Mouse (Mus musculus): ENCODE measurements around the gene Taok1.
"Not testable (repeated sequence)": the region's sequence is repeated elsewhere in the genome, so short reads cannot be mapped to it uniquely, and the experiment has no call there.

Gene Taok1

GRCm38 (mm10) chr11:77585201-77585600, 22.4 kb downstream of the Taok1 start:
- in situ Hi-C loops (cut with MboI, MseI): no loop called here

DNA sequence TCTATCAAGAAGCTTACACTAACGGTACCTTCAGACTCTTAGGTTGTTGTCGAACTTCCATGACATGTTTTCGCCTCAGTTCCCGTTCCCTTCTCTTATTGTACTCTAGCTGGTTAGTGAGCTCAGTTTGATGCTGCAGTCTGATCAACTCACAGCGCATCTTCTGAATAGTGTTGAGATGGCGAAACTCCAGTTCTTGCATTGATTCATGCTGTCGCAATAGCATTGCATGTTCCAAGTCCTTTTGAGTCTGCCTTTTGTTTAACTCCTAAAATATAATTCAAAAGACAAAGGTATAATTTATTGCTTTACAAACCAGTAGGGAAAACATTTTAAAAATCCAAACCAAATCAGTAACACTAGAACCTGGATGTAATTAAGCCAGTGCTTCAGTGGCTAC, 62.4 kb downstream of the Taok1 start:
- in situ Hi-C loops (cut with MboI, MseI): no loop called here

GRCm38 (mm10) chr11:77532202-77532846, 75.3 kb downstream of the Taok1 start:
- in situ Hi-C loops (cut with MboI, MseI): no loop called here

DNA sequence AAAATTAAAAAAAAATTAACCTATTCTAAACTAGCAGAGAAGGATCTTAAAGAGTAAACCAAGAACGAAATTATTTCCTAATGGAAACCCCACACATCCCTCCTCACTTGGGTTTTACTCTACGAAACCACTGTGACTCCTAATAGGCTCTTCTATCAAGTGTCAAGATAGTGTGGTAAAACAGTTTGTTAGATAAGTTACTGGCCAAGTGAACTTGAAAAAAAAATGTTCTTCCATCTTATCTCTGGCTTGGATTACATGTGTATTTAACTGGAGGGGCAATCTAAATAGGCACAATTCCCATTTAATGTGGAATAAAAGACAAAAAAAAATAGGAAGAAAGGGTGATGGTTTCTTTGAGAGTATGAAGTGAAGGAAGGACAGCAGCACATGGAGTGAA, 76.8 kb downstream of the Taok1 start:
- in situ Hi-C loops (cut with MboI, MseI): no loop called here

DNA sequence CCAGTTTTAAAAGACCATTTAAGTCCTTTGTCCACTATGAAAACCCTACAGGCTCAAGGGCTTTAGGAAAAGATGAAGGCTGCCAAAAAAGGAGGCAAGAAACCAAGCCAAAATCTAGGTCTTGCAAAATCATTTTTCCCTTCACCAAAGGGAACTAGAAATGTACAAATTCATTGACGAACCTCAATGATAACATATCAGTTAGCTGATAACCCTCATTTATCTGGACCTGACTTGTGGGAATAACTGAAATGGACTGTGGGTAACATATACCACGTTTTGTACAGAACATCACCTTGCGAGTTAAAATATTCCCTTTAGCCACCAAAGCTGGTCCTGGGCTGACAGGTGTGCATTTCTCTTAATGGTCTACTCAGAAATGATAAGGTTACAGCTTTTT, 78.0 kb downstream of the Taok1 start:
- in situ Hi-C loops (cut with MboI, MseI): no loop called here

DNA sequence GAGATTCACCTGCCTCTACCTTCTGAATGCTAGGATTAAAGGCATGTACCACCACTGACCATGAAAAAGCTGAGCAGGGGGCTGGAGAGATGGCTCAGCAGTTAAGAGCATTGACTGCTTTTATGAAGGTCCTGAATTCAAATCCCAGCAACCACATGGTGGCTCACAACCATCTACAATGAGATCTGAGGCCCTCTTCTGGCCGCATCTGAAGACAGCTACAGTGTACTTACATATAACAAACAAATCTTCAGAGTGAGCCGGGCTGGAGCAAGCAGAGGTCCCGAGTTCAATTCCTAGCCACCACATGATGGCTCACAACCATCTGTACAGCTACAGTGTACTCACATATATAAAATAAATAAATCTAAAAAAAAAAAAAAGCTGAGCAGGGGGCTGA, 79.2 kb downstream of the Taok1 start:
- in situ Hi-C loops (cut with MboI, MseI): not testable (repeated sequence)

DNA sequence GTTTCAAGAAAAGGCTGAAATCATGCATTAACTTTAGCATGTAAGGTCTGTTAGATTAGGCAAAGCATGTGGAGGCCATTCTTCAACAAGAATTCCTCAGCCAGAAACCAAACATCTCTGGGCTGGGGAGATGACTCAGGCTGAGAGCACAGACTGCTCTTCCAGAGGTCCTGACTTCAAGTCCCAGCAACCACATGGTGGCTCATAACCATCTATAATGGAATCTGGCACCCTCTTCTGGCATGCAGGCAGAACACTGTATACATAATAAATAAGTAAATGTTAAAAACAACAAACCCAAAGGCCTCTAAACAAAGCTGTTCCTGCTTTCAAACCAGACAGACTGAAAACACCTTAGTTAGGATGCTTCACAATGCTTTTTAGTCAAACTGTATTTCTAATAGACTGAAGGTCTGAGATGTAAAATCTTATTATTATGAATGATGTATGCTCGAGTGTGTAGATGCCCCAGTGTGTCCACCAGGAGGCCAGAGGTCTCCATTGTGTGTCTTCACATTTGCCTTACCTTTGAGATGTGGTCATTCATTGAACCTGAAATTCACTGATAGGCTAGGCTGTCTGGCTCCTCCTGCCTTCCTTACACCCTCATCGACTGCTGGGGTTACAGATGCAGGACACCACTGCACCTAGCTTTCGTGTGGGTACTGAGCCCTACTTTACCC, 81.7 kb downstream of the Taok1 start:
- in situ Hi-C loops (cut with MboI, MseI): no loop called here

DNA sequence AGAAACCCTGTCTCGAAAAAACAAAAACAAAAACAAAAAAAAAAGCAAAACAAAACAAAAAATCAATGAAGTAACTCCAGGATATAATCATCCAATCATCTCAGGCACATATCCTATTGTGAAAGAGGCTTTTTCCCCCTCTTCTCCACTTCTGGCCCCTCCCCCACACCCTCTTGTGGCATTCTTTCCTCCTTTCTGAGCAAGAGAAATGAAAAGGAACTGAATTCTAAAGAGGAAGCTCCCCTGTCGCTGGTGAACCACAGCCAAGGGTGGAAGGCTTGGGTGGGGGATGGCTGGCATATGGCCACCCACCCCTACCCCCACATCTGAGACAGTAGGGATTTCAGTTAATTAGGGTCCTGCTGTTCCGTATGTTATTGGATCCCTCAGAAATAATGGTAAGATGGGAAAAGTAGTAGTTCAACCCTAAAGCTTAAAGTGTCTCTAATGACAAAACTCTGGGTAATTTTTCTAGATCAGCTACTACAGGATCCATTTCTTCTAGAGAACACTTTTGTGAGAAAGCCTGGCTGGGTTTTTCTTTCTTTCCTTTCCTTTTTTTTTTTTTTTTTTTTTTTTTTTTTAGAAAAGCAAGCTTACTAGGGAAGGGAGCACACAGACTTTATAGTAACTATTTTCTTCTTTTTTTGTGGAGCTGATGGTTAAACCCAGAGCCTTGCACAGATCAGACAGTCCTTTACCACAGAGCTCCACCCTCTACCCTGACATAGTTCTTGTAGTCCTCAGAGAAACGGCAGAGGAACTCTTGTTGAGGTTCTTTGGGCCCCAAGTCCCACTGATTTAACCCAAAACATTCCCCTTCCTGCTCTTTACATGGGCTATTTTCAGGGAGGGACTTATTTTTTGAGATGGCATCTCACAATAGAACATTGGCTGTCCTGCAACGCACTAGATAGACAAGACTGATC, 86.8 kb downstream of the Taok1 start:
- in situ Hi-C loops (cut with MboI, MseI): loop anchor here (5.0 kb wide), 1 partner anchor 91 kb away; no protein-coding TSS in a partner anchor

- in situ Hi-C loops (cut with MboI, MseI): no loop called here
These were observed 88.6 kb downstream of the Taok1 start, which contains the start of gene Gm10392 for GRCm38 (mm10) chr11:77519043-77519442. Gm10392 (minus strand) TSS chr11:77519198.

DNA sequence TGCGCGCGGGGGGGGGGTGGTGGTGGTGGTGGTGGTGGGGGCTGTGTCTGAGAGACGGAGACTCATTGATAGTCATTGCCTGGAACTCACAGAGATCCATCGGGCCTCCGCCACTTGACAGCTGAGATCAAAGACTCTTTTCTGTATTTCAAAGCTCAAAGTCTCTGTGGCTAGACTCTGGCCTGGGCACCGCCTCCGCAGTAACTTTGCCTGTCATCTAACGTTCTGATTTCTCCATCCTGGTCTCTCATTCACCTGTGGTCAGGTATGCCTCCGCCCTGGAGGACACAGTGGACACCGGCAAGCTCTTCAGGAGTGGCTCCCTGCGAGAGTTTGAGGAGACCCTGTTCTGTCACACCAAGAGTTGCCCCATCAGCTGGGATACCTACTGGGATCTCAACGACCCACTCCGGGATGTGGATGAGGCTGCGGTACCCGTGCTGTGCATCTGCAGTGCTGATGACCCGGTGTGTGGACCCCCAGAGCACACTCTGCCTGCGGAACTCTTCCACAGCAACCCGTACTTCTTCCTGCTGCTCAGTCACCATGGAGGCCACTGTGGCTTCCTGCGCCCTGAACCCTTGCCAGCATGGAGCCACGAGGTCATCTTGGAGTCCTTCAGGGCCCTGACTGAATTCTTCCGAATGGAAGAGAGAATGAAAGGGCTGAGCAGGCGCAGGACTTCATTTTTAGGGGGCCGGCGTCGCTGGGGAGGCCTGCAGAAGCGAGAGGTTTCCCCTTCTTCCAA, 89.4 kb downstream of the Taok1 start:
- in situ Hi-C loops (cut with MboI, MseI): no loop called here

- in situ Hi-C loops (cut with MboI, MseI): no loop called here
These were observed 90.8 kb downstream of the Taok1 start for GRCm38 (mm10) chr11:77516553-77517425.

DNA sequence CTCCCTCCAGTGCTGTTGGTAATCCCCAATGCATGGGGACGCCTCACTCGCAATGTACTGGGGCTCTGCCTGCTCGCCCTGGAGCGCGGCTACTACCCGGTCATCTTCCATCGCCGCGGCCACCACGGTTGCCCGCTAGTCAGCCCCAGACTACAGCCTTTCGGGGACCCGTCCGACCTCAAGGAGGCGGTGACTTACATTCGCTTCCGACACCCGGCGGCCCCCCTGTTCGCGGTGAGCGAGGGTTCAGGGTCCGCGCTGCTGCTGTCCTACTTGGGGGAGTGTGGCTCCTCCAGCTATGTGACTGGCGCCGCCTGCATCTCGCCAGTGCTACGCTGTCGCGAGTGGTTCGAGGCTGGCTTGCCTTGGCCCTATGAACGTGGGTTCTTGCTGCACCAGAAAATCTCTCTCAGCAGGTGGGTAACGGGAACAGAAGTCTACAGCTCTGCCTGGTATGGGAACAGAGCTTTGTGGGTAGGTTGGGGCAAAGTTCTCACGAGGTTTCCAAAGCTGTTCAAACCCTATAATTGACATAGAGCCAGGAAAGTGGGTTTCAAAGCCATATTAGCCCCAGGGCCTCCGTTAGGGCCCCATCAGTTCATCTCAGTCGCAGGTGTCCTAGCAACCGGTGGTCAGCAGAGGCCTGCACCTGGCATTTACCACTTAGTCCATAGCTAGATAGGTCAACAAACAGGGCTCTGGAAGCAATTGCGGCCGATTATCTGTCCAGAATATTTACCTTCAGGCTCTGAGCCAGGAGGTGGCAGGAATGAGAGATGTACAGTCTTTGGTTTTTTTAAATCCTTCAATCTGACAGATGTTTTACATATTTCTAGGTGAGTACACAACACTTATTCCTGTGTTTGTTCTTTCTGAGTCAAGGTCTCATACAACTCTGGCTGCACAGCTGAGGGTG, 91.7 kb downstream of the Taok1 start, which contains the start of gene Trp53i13:
TSS of gene Trp53i13 (minus strand) at position 344 of the 916 bp plus-strand sequence.
- in situ Hi-C loops (cut with MboI, MseI): no loop called here

DNA sequence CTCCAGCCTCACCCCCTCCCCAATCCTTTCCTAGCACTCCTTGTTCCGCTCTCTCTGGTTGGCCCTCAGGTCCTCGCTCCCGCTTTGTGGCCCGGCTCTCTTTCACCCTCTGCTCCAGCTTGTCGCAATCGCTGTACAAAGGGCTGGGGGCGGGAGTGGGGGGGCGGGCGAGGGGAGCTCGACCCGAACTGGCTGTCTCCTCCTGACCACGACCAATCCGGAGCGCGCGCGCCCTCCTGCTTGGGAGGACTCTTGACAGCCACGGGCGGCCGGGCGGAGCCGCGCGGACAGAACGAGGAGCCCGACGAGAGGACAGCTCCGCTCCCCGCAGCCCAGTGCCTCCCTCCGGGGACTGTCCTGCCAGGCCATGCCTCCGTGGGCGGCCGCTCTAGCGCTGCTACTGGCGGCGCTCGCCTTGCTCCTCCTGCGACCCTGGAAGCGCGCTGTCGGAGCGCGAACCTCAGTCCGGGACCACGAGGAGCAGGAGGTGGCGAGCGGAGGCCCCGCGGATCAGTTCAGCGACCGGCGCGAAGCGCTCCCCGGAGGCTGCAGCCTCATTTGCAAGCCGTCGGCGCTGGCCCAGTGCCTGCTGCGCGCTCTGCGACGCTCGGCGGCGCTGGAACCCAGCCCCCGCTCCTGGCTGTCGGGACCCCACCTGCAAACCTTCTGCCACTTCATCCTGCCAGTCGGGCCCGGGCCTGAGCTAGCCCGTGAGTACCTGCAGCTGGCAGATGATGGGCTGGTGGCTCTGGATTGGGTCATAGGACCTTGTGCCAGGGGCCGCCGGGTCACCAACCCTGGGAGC, 92.6 kb downstream of the Taok1 start, which contains the start of gene Abhd15:
TSS of gene Abhd15 (plus strand) at position 290 of the 805 bp plus-strand sequence.
- in situ Hi-C loops (cut with MboI, MseI): no loop called here

DNA sequence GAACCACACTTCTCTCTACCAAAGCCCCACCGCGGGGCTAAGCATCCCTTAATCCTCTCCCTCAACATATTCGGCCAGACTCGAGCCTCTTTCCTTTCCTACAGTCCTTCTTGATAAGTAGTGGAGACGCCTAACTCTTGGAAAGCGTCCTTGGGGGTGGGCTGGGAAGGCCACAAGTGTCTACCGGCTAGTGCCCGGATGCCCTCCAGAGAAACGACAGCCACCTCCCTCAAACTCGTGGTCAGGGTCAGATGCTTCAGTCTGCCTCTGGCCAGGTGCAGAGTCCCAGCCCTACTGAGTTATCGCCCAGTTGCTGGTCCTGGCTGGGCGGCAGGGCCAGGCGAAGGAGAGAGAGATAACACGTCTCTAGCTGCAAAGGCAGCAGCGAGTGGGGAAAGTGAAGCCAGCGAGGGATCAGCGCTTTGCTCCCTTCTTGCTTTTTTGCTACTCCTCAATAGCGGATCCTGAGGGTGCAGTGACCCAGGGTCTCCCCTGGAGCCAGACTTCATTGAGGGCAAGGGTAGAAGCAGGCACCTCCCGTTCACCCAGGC, 93.3 kb downstream of the Taok1 start:
- in situ Hi-C loops (cut with MboI, MseI): no loop called here

- in situ Hi-C loops (cut with MboI, MseI): no loop called here
These were observed 93.8 kb downstream of the Taok1 start for GRCm38 (mm10) chr11:77513811-77514170.

- in situ Hi-C loops (cut with MboI, MseI): no loop called here
These were observed 94.5 kb downstream of the Taok1 start for GRCm38 (mm10) chr11:77512891-77513810.

DNA sequence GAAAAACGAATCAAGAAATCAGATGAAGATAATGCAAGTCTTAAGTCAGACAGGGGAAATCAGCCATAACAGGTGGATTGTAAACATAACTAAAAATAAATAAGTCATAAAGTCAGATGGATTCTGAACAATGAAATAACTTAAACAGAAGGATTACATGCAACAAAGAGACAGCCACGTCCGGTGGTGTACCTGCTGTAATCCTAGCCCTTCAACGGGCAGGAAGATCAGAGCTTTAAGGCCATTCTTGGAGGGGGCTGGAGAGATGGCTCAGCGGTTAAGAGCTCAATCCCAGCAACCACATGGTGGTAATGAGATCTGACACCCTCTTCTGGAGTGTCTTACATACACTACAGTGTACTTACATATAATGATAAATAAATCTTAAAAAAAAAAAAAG, 96.3 kb downstream of the Taok1 start:
- in situ Hi-C loops (cut with MboI, MseI): no loop called here
